Mouse (Mus musculus) kidney, adult 2 months (tissue): ENCODE data around the gene Chid1.

ENCODE experiments used
- CTCF ChIP-seq: fragments of 200-500 bp; conservative IDR thresholded peaks from 2 replicates; pipeline ENCODE4 v1.5.1; 2011; ENCODE audit warnings: low read depth, mild to moderate bottlenecking, control low read depth, low read length, moderate library complexity, mixed read lengths; ENCODE audit not compliant: insufficient read depth, insufficient read length
- POLR2A ChIP-seq: fragments of 200-500 bp; IDR thresholded peaks from one replicate; pipeline ENCODE4 v1.6.1; 2011; ENCODE audit warnings: low read depth, low read length, control low read depth

DNA sequence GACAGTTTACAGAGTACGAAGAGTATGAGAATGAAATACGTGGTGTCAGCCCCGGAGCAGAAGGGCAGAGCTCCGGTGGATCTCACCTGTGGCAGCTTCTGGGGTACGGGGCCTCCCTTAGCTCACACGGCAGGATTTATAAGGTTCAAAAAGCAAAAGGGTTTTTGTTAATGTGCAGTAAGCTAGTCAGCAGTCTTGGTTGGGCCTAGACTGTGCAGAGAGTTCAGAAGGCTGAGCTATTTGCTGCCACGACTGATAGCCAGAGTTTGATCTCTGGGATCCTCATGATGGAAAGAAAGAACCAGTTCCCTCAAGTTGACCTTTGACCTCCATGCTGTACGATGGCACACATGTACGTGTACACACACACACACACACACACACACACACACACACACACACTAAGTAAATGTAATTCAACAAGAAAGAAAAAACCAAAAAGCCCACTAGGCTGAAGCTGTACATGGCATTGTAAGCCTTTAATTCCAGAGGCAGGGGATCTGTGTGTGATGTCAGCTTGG is 29.7 kb upstream of the Chid1 start:
- no peak for TF ChIP-seq POLR2A
- TF ChIP-seq CTCF: no peak
